Mouse (Mus musculus) gastrocnemius, adult 2 months (tissue): ENCODE results near the gene Tnni2. TPM values are rescaled to one million over a fixed set of nuclear protein-coding genes. Genes with fewer than 3 reads are reported as not detected.
A peak's percentile ranks its signal among the peaks of the same experiment; 100 is the strongest.
"Not testable (repeated sequence)": the region's sequence is repeated elsewhere in the genome, so short reads cannot be mapped to it uniquely, and the experiment has no call there.

Experiments used
- DNase-seq: peaks from one replicate; pipeline ENCODE4 v3.0.0; 2022
- H3K27ac ChIP-seq: fragments of 200-600 bp; 2 replicates; pipeline ENCODE4 v1.8.1; 2022; ENCODE audit warnings: mild to moderate bottlenecking
- H3K4me3 ChIP-seq: fragments of 200-600 bp; 2 replicates; pipeline ENCODE4 v1.8.1; 2022; ENCODE audit warnings: mild to moderate bottlenecking, moderate library complexity
- CTCF ChIP-seq: fragments of 200-600 bp; IDR thresholded peaks from 2 replicates; pipeline ENCODE4 v1.8.1; 2022; ENCODE audit warnings: antibody characterized with exemption, mild to moderate bottlenecking, moderate library complexity
- intact Hi-C: fragments of 180-260 bp; cut with DNase I; formaldehyde crosslinking; loops from one replicate; pipeline ENCODE4 v1.15.1; 2025
- long read RNA-seq, 2 experiments: library from polyadenylated mRNA; stranded (forward); transcript quantifications; one replicate each; pipeline ENCODE4 v2.0.0; 2021
- total RNA-seq, 2 experiments: library from RNA; stranded (reverse); gene quantifications; 2 replicates each; pipeline ENCODE4 v1.2.3; 2021

Tnni2 gene
- over 10,000 TPM; 15,929 to 19,962 TPM for total RNA-seq
- long read RNA-seq, experiment 1, transcript Tnni2-208 (3 exons, 345 nt), result minor isoform, 22 of 2,490 reads
- long read RNA-seq, experiment 1, transcript Tnni2-203 (5 exons, 895 nt), result major isoform, 40 of 2,490 reads
- long read RNA-seq, experiment 1, partial matches to known transcripts, result 764 of 2,490 reads
- long read RNA-seq, experiment 1, other reads (novel, unspliced or antisense), result 1,664 of 2,490 reads
- long read RNA-seq, experiment 2, transcript Tnni2-208 (3 exons, 345 nt), result major isoform, 81 of 4,270 reads
- long read RNA-seq, experiment 2, transcript Tnni2-203 (5 exons, 895 nt), result minor isoform, 48 of 4,270 reads
- long read RNA-seq, experiment 2, partial matches to known transcripts, result 1,270 of 4,270 reads
- long read RNA-seq, experiment 2, other reads (novel, unspliced or antisense), result 2,871 of 4,270 reads

GRCm38 (mm10) chr7:142441585-142441984 is at the start of gene Tnni2:
Gene Tnni2 (plus strand): TSS chr7:142441808.
- Histone ChIP-seq H3K4me3 (peak within 1 kb of the TSS; percentile 82), H3K27ac (peak within 1 kb of the TSS; percentile 98)
- DNase-seq, result peak; percentile 93
- TF ChIP-seq CTCF, result no peak
- intact Hi-C loops, result loop anchor here (1.0 kb wide), 1 partner anchor 55 kb away; no protein-coding TSS in a partner anchor

GRCm38 (mm10) chr7:142393191-142393590 is 48.4 kb upstream of the Tnni2 start:
- TF ChIP-seq CTCF, result no peak

GRCm38 (mm10) chr7:142394261-142395190 is 47.1 kb upstream of the Tnni2 start:
- intact Hi-C loops, result no loop called here
- Histone ChIP-seq H3K4me3 (no peak overlapping the region), H3K27ac (peak overlapping the region; percentile 75)
- DNase-seq, result peak; percentile 17
- no peak for TF ChIP-seq CTCF

More at GRCm38 (mm10) chr7:142393191-142393590, 48.4 kb upstream of the Tnni2 start:
- no peak overlapping the region for H3K4me3 ChIP-seq
- peak overlapping the region; percentile 75 for H3K27ac ChIP-seq
- intact Hi-C loops, result no loop called here
- peak; percentile 43 for DNase-seq

GRCm38 (mm10) chr7:142395472-142395871 is 46.1 kb upstream of the Tnni2 start:
- peak overlapping the region; percentile 75 for H3K27ac ChIP-seq
- no peak for DNase-seq
- H3K4me3 ChIP-seq, result no peak overlapping the region
- intact Hi-C loops, result no loop called here
- TF ChIP-seq CTCF, result no peak

GRCm38 (mm10) chr7:142396611-142397010 is 45.0 kb upstream of the Tnni2 start:
- Histone ChIP-seq H3K27ac (no peak overlapping the region), H3K4me3 (no peak overlapping the region)
- no peak for DNase-seq
- no peak for TF ChIP-seq CTCF
- intact Hi-C loops, result no loop called here

GRCm38 (mm10) chr7:142398052-142398451 is 43.6 kb upstream of the Tnni2 start:
- no peak for TF ChIP-seq CTCF
- Histone ChIP-seq H3K27ac (peak overlapping the region; percentile 59), H3K4me3 (no peak overlapping the region)
- intact Hi-C loops, result no loop called here
- no peak for DNase-seq

GRCm38 (mm10) chr7:142399250-142399649 is 42.4 kb upstream of the Tnni2 start:
- DNase-seq, result no peak
- intact Hi-C loops, result no loop called here
- Histone ChIP-seq H3K4me3 (no peak overlapping the region), H3K27ac (peak overlapping the region; percentile 59; the same call in 1 of the 2 replicates)
- TF ChIP-seq CTCF, result no peak

- H3K4me3 ChIP-seq, result no peak overlapping the region
- DNase-seq, result no peak
- no peak for TF ChIP-seq CTCF
- H3K27ac ChIP-seq, result no peak overlapping the region
- intact Hi-C loops, result no loop called here
Observed at GRCm38 (mm10) chr7:142400112-142400749, 41.4 kb upstream of the Tnni2 start.

GRCm38 (mm10) chr7:142400750-142401142 is 40.9 kb upstream of the Tnni2 start:
- intact Hi-C loops, result no loop called here

GRCm38 (mm10) chr7:142403591-142403990 is 38.0 kb upstream of the Tnni2 start:
- no peak for DNase-seq
- intact Hi-C loops, result no loop called here
- H3K27ac ChIP-seq, result no peak overlapping the region
- no peak for TF ChIP-seq CTCF
- no peak overlapping the region for H3K4me3 ChIP-seq

More at GRCm38 (mm10) chr7:142400750-142401142, 40.9 kb upstream of the Tnni2 start:
- no peak overlapping the region for H3K27ac ChIP-seq
- TF ChIP-seq CTCF, result no peak
- H3K4me3 ChIP-seq, result no peak overlapping the region
- DNase-seq, result no peak

GRCm38 (mm10) chr7:142405134-142405533 is 36.5 kb upstream of the Tnni2 start:
- H3K27ac ChIP-seq, intact Hi-C loops, H3K4me3 ChIP-seq, DNase-seq: not testable (repeated sequence)

- intact Hi-C loops, result no loop called here
- no peak overlapping the region for H3K27ac ChIP-seq
- peak; percentile 19; the same call in 1 of the 2 replicates for TF ChIP-seq CTCF
- H3K4me3 ChIP-seq, result no peak overlapping the region
- no peak for DNase-seq
Observed at GRCm38 (mm10) chr7:142407935-142408334, 33.7 kb upstream of the Tnni2 start.

- DNase-seq, result no peak
- no peak overlapping the region for H3K4me3 ChIP-seq
- intact Hi-C loops, result no loop called here
- no peak overlapping the region for H3K27ac ChIP-seq
- TF ChIP-seq CTCF, result no peak
Observed at GRCm38 (mm10) chr7:142408686-142409085, 32.9 kb upstream of the Tnni2 start.
